28 mouse cellular contexts compared by ENCODE assay signal in the genomic region with DNA sequence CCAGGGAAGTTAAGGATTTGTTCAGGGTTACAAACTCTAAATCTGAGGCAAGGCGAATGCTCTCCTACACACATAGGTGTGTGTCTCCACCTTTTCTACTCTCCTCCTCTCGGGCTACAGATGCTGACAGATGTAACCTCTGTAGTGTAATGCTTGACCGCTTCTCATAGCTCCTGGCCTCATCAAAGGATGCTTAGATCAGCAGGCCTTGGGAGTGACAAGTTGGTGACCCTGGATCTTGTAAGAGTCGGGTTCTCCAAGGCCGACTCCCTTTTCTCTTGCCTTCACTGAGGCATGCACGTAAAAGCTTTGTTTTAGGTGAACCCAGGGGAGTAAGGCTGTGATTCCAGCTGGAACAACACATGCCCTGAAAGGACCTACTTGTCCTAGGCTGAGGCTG. TPM values are rescaled to one million over a fixed set of nuclear protein-coding genes. Genes with fewer than 3 reads are reported as not detected.
"Had no signal": no experiment of that assay in that cellular context is flagged by ENCODE, and none has a peak within 500 bp of the region (broad histone marks: within the 10 kb centered on the region; RNA-seq: fewer than 3 reads in every experiment).

No protein-coding gene starts in this region.

- H3K36me3 ChIP-seq: hindbrain, embryonic 12.5 days; intestine, embryonic 15.5 days; limb, embryonic 10.5 days; limb, embryonic 12.5 days; liver, embryonic 13.5 days; liver, embryonic 15.5 days had no signal

- H3K4me1 ChIP-seq: limb, embryonic 10.5 days; liver, embryonic 13.5 days; liver, embryonic 15.5 days had no signal

- ATAC-seq: hindbrain, embryonic 16.5 days; inflammation-experienced regulatory T-cells, adult 6 months; intestine, embryonic 15.5 days; intestine, postnatal 0 days; liver, postnatal 0 days had no signal

- H3K4me3 ChIP-seq: heart, adult 2 months; heart, embryonic 10.5 days; heart, embryonic 12.5 days; hindbrain, embryonic 12.5 days; intestine, embryonic 15.5 days; layer of hippocampus, adult 2 months; left cerebral cortex, adult 2 months; limb, embryonic 10.5 days; limb, embryonic 12.5 days; liver, embryonic 13.5 days; liver, embryonic 15.5 days had no signal

- H3K4me2 ChIP-seq: heart, embryonic 12.5 days; hindbrain, embryonic 12.5 days; hindbrain, embryonic 14.5 days; intestine, embryonic 15.5 days; limb, embryonic 12.5 days; liver, embryonic 11.5 days; liver, embryonic 13.5 days; liver, embryonic 15.5 days had no signal

- H3K27ac ChIP-seq: heart, adult 2 months; heart, embryonic 10.5 days; hindbrain, embryonic 12.5 days; hindbrain, embryonic 14.5 days; intestine, embryonic 15.5 days; layer of hippocampus, adult 2 months; left cerebral cortex, adult 2 months; limb, embryonic 10.5 days; limb, embryonic 12.5 days; liver, embryonic 13.5 days; liver, embryonic 15.5 days had no signal

- DNase-seq: gastrocnemius, postnatal 14 days; gastrocnemius, postnatal 36 days; heart, adult 11 months; heart, adult 2 months; heart, postnatal 10 days; heart, postnatal 4 days; kidney, adult 8-10 months; kidney, postnatal 10 days; kidney, postnatal 25 days; liver; liver, embryonic 13.5 days; liver, postnatal 0 days; lung, adult 2 months had no signal

- H3K9ac ChIP-seq: heart, embryonic 12.5 days; hindbrain, embryonic 12.5 days; hindbrain, embryonic 14.5 days; intestine, embryonic 15.5 days; limb, embryonic 12.5 days; liver, embryonic 13.5 days; liver, embryonic 15.5 days; liver, postnatal 0 days had no signal

- H3K27me3 ChIP-seq: heart, embryonic 12.5 days; hindbrain, embryonic 12.5 days; intestine, embryonic 15.5 days; limb, embryonic 12.5 days; liver, embryonic 13.5 days; liver, embryonic 15.5 days had no signal

- H3K9me3 ChIP-seq: heart, embryonic 10.5 days; heart, embryonic 12.5 days; hindbrain, embryonic 12.5 days; intestine, embryonic 15.5 days; limb, embryonic 10.5 days; limb, embryonic 12.5 days; liver, embryonic 13.5 days; liver, embryonic 15.5 days had no signal

RNA-seq across cellular contexts. Expression of gene Bfsp2, which starts 32.0 kb away (rescaled TPM):
- polyA plus RNA-seq: gonadal fat pad, adult 2 months had no signal
